Mouse (Mus musculus): Measurements from ENCODE around the gene Gpatch1.

DNA sequence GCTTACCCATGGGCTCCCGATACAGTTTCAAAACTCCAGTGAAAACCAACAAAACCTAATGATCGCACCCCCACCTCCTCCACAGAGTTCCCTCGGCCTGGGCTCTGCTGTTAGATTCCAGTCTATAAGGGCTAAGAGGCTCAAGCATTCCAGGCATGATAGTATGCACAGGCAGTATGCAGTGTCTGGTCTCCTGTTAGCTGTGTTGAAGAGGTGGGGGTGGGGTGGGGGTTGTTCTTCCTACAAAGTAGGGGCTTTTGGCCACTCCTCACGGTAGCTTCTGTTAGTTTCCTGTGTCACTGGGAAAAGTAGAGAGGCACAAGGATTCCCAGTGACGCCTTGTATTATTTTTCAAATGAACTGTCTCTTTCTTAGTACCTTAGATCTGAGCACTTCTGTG is 44.0 kb upstream of the Gpatch1 start:
- TF ChIP-seq HCFC1 (IDR thresholded peaks at IDR 0.05; ENCODE audit: borderline replicate concordance, insufficient read depth, low read length) (no peak), MAFK (IDR thresholded peaks at IDR 0.05; ENCODE audit: insufficient read depth, low read depth, low read length) (no peak), ZNF384 (IDR thresholded peaks at IDR 0.05; ENCODE audit: low read depth, low read length) (no peak), ZC3H11A (IDR thresholded peaks at IDR 0.05; ENCODE audit: borderline replicate concordance, low read depth, low read length) (no peak), CHD2 (IDR thresholded peaks at IDR 0.05; ENCODE audit: low read depth, low read length) (no peak)

All from ES-E14 (cell line).